Mouse (Mus musculus): ENCODE measurements around the gene Tmtc3. TPM values are rescaled to one million over a fixed set of nuclear protein-coding genes. Genes with fewer than 3 reads are reported as not detected.
"Not testable (repeated sequence)": the region's sequence is repeated elsewhere in the genome, so short reads cannot be mapped to it uniquely, and the experiment has no call there.

The Tmtc3 gene
- total and polyA plus RNA-seq, 2 experiments = 1.7 to 6.4 TPM

GRCm38 (mm10) chr10:100449394-100449793 lies 37.8 kb downstream of the Tmtc3 start:
- H3K4me3 ChIP-seq (ENCODE audit: insufficient read depth, low read depth, low read length) = no peak overlapping the region
- no peaks in the 10 kb centered on the region for H3K27me3 ChIP-seq (ENCODE audit: control insufficient read depth, insufficient read depth, low read length)
- H3K79me2 ChIP-seq (ENCODE audit: control insufficient read depth, insufficient read depth, low read length) = no peaks in the 10 kb centered on the region
- no peak overlapping the region for H3K27ac ChIP-seq (replicated peaks; ENCODE audit: insufficient read depth, low read depth, low read length)
- H3K9ac ChIP-seq (ENCODE audit: low read depth, low read length) = no peak overlapping the region
- H3K36me3 ChIP-seq (ENCODE audit: control insufficient read depth, insufficient read depth, low read length) = peaks cover 28% of the 10 kb centered on the region
- DNase-seq (ENCODE audit: extremely low read depth, low read depth, low spot score) = no peak
- no peaks in the 10 kb centered on the region for H3K4me1 ChIP-seq (ENCODE audit: control insufficient read depth, insufficient read depth, low read length)
- no peak for TF ChIP-seq POLR2A (IDR thresholded peaks at IDR 0.05; ENCODE audit: extremely low read depth, insufficient read depth, low read length)
- TF ChIP-seq CTCF (IDR thresholded peaks at IDR 0.05; ENCODE audit: low read depth, low read length) = no peak

GRCm38 (mm10) chr10:100427592-100427991 lies 59.6 kb downstream of the Tmtc3 start:
- Histone ChIP-seq H3K4me1 (ENCODE audit: control insufficient read depth, insufficient read depth, low read length) (no peaks in the 10 kb centered on the region), H3K27me3 (ENCODE audit: control insufficient read depth, insufficient read depth, low read length) (no peaks in the 10 kb centered on the region), H3K27ac (replicated peaks; ENCODE audit: insufficient read depth, low read depth, low read length) (no peak overlapping the region), H3K36me3 (ENCODE audit: control insufficient read depth, insufficient read depth, low read length) (no peaks in the 10 kb centered on the region), H3K4me3 (ENCODE audit: insufficient read depth, low read depth, low read length) (no peak overlapping the region), H3K9ac (ENCODE audit: low read depth, low read length) (no peak overlapping the region), H3K79me2 (ENCODE audit: control insufficient read depth, insufficient read depth, low read length) (no peaks in the 10 kb centered on the region)
- 81% methylated on average over 2 of the region's 2 CpGs for WGBS
- no peak for TF ChIP-seq POLR2A (IDR thresholded peaks at IDR 0.05; ENCODE audit: extremely low read depth, insufficient read depth, low read length)
- no peak for TF ChIP-seq CTCF (IDR thresholded peaks at IDR 0.05; ENCODE audit: low read depth, low read length)
- DNase-seq (ENCODE audit: extremely low read depth, low read depth, low spot score) = no peak

GRCm38 (mm10) chr10:100415566-100415965 lies 71.6 kb downstream of the Tmtc3 start:
- no peaks in the 10 kb centered on the region for H3K36me3 ChIP-seq (ENCODE audit: control insufficient read depth, insufficient read depth, low read length)
- H3K79me2 ChIP-seq (ENCODE audit: control insufficient read depth, insufficient read depth, low read length) = no peaks in the 10 kb centered on the region
- H3K4me3 ChIP-seq (ENCODE audit: insufficient read depth, low read depth, low read length) = no peak overlapping the region
- DNase-seq (ENCODE audit: extremely low read depth, low read depth, low spot score) = no peak
- H3K4me1 ChIP-seq (ENCODE audit: control insufficient read depth, insufficient read depth, low read length) = no peaks in the 10 kb centered on the region
- H3K27ac ChIP-seq (replicated peaks; ENCODE audit: insufficient read depth, low read depth, low read length) = no peak overlapping the region
- TF ChIP-seq CTCF (IDR thresholded peaks at IDR 0.05; ENCODE audit: low read depth, low read length) = no peak
- TF ChIP-seq POLR2A (IDR thresholded peaks at IDR 0.05; ENCODE audit: extremely low read depth, insufficient read depth, low read length) = no peak
- no peak overlapping the region for H3K9ac ChIP-seq (ENCODE audit: low read depth, low read length)
- 88% methylated on average over 7 of the region's 7 CpGs for WGBS
- no peaks in the 10 kb centered on the region for H3K27me3 ChIP-seq (ENCODE audit: control insufficient read depth, insufficient read depth, low read length)

GRCm38 (mm10) chr10:100402301-100402700 lies 84.8 kb downstream of the Tmtc3 start:
- not testable (repeated sequence) for DNase-seq (ENCODE audit: extremely low read depth, low read depth, low spot score); H3K36me3 ChIP-seq (ENCODE audit: control insufficient read depth, insufficient read depth, low read length); H3K4me3 ChIP-seq (ENCODE audit: insufficient read depth, low read depth, low read length); H3K27ac ChIP-seq (replicated peaks; ENCODE audit: insufficient read depth, low read depth, low read length); H3K79me2 ChIP-seq (ENCODE audit: control insufficient read depth, insufficient read depth, low read length); H3K9ac ChIP-seq (ENCODE audit: low read depth, low read length); H3K27me3 ChIP-seq (ENCODE audit: control insufficient read depth, insufficient read depth, low read length); H3K4me1 ChIP-seq (ENCODE audit: control insufficient read depth, insufficient read depth, low read length)
- 81% methylated on average over 6 of the region's 6 CpGs for whole genome bisulfite sequencing

Other genes starting within 250 kb of the Tmtc3 start
- gene Gm4301, start 151.7 kb downstream of the Tmtc3 start, total RNA-seq (2014; rRNA removed) = not detected in 2 replicates
- gene Gm4301, start 151.7 kb downstream of the Tmtc3 start, polyA plus RNA-seq (2012; rRNA removed) = not detected in 2 replicates
- gene Gm4302, start 146.5 kb downstream of the Tmtc3 start, total RNA-seq (2014; rRNA removed) = not detected in 2 replicates
- not detected in 2 replicates for gene Gm4302, start 146.5 kb downstream of the Tmtc3 start, polyA plus RNA-seq (2012; rRNA removed)
- gene Gm4303, start 141.4 kb downstream of the Tmtc3 start, total RNA-seq (2014; rRNA removed) = not detected in 2 replicates
- not detected in 2 replicates for gene Gm4303, start 141.4 kb downstream of the Tmtc3 start, polyA plus RNA-seq (2012; rRNA removed)
- not detected in 2 replicates for gene Gm4305, start 136.3 kb downstream of the Tmtc3 start, total RNA-seq (2014; rRNA removed)
- not detected in 2 replicates for gene Gm4305, start 136.3 kb downstream of the Tmtc3 start, polyA plus RNA-seq (2012; rRNA removed)
- not detected in 2 replicates for gene Gm4307, start 126.0 kb downstream of the Tmtc3 start, total RNA-seq (2014; rRNA removed)
- gene Gm4307, start 126.0 kb downstream of the Tmtc3 start, polyA plus RNA-seq (2012; rRNA removed) = not detected in 2 replicates
- not detected in 2 replicates for gene Gm4312, start 104.8 kb downstream of the Tmtc3 start, total RNA-seq (2014; rRNA removed)
- gene Gm4312, start 104.8 kb downstream of the Tmtc3 start, polyA plus RNA-seq (2012; rRNA removed) = not detected in 2 replicates
- gene Cep290, start 208 bp upstream of the Tmtc3 start, total RNA-seq (2014; rRNA removed) = 2.3 and 3.0 TPM in 2 replicates
- gene Cep290, start 208 bp upstream of the Tmtc3 start, polyA plus RNA-seq (2012; rRNA removed) = 0.10 TPM in 2 replicates
- gene 4930430F08Rik, start 103.1 kb upstream of the Tmtc3 start, total RNA-seq (2014; rRNA removed) = 10.3 and 11.0 TPM in 2 replicates
- 8.3 and 10.8 TPM in 2 replicates for gene 4930430F08Rik, start 103.1 kb upstream of the Tmtc3 start, polyA plus RNA-seq (2012; rRNA removed)
- gene 1700017N19Rik, start 103.1 kb upstream of the Tmtc3 start, total RNA-seq (2014; rRNA removed) = not detected in 2 replicates
- gene 1700017N19Rik, start 103.1 kb upstream of the Tmtc3 start, polyA plus RNA-seq (2012; rRNA removed) = not detected in 2 replicates

All from liver, adult 2 months (tissue).